Mouse (Mus musculus) fat pad, adult 2 months (tissue): ENCODE data around the gene Mboat7.

Source experiments
- DNase-seq: peaks from one replicate; pipeline ENCODE4 v3.0.0-alpha.2; 2011; ENCODE audit warnings: low read depth, low spot score; ENCODE audit errors: extremely low read depth

Mboat7 gene

DNA sequence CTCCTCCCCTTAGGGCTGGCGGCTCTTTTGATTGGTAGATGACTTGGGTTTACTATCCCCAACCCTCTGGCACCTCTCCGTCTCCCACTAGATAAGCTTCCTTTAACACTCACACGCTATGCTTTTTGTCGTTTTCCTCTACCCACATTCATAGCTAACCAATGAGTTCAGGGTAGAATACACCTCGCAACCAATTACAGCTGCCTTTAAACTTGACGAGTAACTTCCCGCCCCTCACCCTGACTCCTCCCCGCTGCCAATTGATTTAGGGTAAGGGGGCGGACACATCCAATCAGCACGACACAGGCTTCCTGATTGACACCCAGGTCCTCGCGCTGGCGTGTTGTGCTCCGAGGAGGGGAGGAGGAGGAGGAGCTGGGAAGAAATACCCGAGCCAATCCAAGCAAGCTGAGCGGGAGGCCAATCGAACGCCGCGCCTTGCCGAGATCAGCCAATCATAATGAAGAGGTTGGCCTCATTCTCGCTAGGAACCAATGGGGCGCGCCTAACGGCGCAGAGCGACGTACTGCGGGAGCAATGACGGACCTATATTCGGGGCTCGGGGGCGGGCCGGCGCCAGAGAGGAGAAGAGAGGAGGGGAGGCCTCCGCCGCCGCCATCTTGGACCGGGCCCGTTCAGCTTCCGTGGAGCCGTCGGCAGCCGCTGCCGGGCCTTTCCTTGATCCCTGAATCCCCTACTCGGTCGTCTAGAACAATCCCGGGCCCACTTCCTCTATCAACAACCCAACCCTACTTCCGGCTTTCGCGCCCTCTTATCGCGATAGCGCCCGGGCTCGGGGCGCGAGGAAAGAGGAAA is 48.4 kb downstream of the Mboat7 start, which contains the start of gene Cnot3:
Cnot3 (plus strand) TSS at position 597 of the 816 bp plus-strand sequence.
- peak; percentile 99 for DNase-seq

DNA sequence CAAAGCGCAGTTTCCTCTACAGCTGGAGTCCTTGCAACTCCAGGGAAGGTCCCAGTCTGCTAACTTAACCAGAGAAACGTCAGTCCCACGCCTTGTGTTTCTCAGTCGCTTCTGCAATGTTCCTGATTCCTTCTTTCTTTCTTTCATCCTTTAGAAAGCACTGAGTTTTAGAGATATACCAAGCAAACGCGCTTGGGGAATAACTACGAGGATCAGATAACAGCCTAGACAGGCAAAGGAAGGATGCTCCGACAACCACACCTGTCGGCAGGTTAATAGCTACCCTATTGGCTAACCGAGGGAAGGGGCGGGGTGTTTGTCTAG is 49.0 kb downstream of the Mboat7 start:
- no peak for DNase-seq

DNA sequence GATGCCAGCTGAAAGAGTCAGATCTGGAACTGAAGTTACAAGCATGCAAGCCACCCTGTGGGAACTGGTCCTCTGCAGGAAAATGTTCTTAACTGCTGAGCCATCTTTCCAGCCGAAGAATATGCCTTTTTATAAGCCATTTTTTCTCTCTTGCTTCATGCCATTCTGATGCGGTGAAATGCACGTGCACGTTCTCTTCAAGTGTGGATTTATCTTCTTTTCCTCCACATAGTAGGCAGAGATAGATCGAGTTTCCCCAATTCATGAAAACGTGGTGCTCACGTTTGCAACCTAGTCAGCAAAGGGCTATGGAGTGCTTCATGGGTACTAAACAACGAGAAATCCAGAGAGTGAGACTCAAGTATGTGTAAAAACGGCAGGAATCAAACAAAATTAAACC is 49.5 kb downstream of the Mboat7 start:
- DNase-seq = no peak

DNA sequence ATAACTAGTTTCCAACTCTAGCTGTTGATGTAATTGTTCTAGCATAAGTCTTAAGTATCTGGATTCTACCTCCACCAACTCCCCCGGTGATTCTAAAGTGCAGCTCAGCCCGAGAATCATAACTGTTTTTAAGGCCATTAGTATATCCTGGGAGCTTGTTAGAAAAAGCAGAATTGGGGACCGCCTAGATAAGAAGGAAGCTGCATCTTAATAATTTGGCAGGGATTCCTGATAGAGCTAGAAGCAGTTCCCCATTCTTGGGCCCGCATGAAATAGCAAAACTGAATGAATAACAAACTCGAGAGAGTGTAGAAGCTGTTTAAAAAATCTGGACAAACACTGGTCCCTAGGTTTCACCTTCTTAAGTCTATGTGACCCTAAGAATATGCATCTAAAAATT is 49.9 kb downstream of the Mboat7 start:
- no peak for DNase-seq

DNA sequence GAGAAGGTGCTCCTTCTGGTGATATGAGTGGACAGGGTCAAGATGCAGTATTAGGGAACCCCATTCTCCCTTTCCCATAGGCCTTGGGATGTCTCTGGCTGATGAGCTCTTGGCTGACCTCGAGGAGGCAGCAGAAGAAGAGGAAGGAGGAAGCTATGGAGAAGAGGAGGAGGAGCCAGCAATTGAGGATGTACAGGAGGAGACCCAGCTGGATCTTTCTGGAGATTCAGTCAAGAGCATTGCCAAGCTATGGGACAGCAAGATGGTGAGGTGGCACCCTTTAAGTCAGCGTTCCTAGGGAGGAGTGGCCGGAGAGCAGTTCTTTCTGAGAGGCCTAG is 62.9 kb downstream of the Mboat7 start:
- DNase-seq = no peak

DNA sequence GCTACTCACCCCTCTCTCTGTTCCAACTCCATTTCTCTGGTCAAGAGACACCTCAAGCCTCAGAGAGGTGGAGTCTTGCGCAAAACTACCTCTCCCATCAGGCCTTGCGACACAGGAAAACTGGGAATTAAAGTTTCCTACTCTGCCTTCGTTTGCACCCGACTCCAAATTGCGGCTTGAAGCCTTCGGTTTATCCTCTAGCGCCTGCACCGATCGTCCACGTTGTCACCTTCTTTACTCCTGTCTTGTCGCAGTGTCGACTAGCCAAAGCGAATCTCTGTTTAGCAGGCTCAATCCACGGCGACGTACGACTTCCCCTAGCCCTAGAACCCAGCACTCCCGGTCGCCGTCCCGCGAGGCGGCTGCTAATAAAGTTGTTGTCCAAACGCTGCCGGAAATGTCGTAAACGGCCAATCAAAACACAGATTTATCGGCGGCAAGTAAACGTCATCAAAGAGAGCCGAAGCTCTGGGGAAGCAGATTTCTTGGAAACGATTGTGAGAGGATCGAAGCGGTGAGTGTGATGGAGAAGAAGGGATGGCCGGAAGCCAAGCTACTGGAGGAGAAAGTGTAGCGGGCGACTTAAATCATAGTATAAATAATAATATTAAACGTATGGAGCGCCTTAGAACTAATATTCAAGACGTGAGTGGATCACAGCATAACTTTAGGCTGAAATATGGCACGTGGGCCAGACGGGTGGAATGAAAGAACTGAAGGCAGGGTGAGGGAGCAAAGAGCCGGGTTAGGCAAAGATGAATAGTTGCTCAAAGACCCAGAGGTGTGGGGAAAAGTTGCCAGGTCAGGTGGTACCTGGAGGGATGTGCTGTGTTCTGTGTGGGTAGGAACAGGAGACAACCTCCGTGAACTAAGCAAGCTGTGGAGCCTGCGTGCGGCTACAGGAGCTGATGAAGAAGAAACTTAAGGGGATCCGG is 63.5 kb downstream of the Mboat7 start, which contains the start of the genes Tfpt and Prpf31:
Tfpt (minus strand) TSS at position 387 of the 935 bp plus-strand sequence.
Prpf31 (plus strand) TSS at position 443 of the 935 bp plus-strand sequence.
- DNase-seq = peak; percentile 85

- DNase-seq = no peak
Measured at GRCm38 (mm10) chr7:3629030-3629429, 64.3 kb downstream of the Mboat7 start.
